Mouse (Mus musculus) heart, embryonic 13.5 days (tissue): ENCODE data around the gene Arhgef25. TPM values are rescaled to one million over a fixed set of nuclear protein-coding genes. Genes with fewer than 3 reads are reported as not detected.

Experiments used
- ATAC-seq: fragments of 200-750 bp; cut with Nextera tagmentation; 2 replicates; pipeline ENCODE4 v1.8.0; 2017; ENCODE audit warnings: moderate TSS enrichment; ENCODE audit not compliant: insufficient number of reproducible peaks, low FRiP score, low TSS enrichment; ENCODE audit errors: extremely low read depth
- H3K27ac ChIP-seq: fragments of 300-500 bp; sonication (generic); replicated peaks from 2 replicates; pipeline ENCODE4 v1.5.1; 2015; ENCODE audit warnings: moderate library complexity, mild to moderate bottlenecking, inconsistent platforms
- H3K27me3 ChIP-seq: fragments of 300-500 bp; sonication (generic); replicated peaks from 2 replicates; pipeline ENCODE4 v1.6.1; 2015; ENCODE audit warnings: mild to moderate bottlenecking, inconsistent platforms
- H3K36me3 ChIP-seq: fragments of 300-500 bp; sonication (generic); 2 replicates; pipeline ENCODE4 v1.6.1; 2015; ENCODE audit warnings: mild to moderate bottlenecking, inconsistent platforms
- H3K4me1 ChIP-seq: fragments of 300-500 bp; sonication (generic); 2 replicates; pipeline ENCODE4 v1.6.1; 2015; ENCODE audit warnings: inconsistent platforms
- H3K4me2 ChIP-seq: fragments of 300-500 bp; sonication (generic); 2 replicates; pipeline ENCODE4 v1.6.1; 2015; ENCODE audit warnings: inconsistent platforms, mild to moderate bottlenecking, moderate library complexity
- H3K4me3 ChIP-seq: fragments of 300-500 bp; sonication (generic); 2 replicates; pipeline ENCODE4 v1.5.1; 2015; ENCODE audit warnings: moderate library complexity, mild to moderate bottlenecking, inconsistent platforms
- H3K9ac ChIP-seq: fragments of 300-500 bp; sonication (generic); 2 replicates; pipeline ENCODE4 v1.6.1; 2015; ENCODE audit warnings: inconsistent platforms, mild to moderate bottlenecking, moderate library complexity
- H3K9me3 ChIP-seq: fragments of 300-500 bp; sonication (generic); 2 replicates; pipeline ENCODE4 v1.6.1; 2016; ENCODE audit warnings: inconsistent platforms
- WGBS: fragments of 180-500 bp; shearing (Covaris S2); methylation state at CpG from one replicate; pipeline ENCODE4 v1.1.7; 2015; ENCODE audit warnings: mixed read lengths; 5-methylcytosine and 5-hydroxymethylcytosine counted together
- polyA plus RNA-seq: library from polyadenylated mRNA; unstranded; fragments of >200 nt; fragmentation: Nextera tagmentation; extraction: Ambion mirVana; gene quantifications from 2 replicates; pipeline ENCODE4 v1.2.1, GENCODE M21; 2015

The Arhgef25 gene
- polyA plus RNA-seq, 1 experiment from 2014 or later = 21.4 TPM

GRCm38 (mm10) chr10:127174170-127174569, 15.7 kb downstream of the Arhgef25 start:
- H3K4me2 ChIP-seq = no peak overlapping the region
- 78% methylated on average over 7 of the region's 7 CpGs for WGBS
- ATAC-seq = no peak
- no peaks in the 10 kb centered on the region for H3K36me3 ChIP-seq
- H3K4me1 ChIP-seq = peaks cover 32% of the 10 kb centered on the region
- peaks cover 98% of the 10 kb centered on the region for H3K27me3 ChIP-seq
- H3K27ac ChIP-seq = no peak overlapping the region
- H3K4me3 ChIP-seq = no peak overlapping the region
- H3K9ac ChIP-seq = no peak overlapping the region
- no peaks in the 10 kb centered on the region for H3K9me3 ChIP-seq

- no peaks in the 10 kb centered on the region for H3K36me3 ChIP-seq
- H3K4me1 ChIP-seq = peaks cover 28% of the 10 kb centered on the region
- no peak overlapping the region for H3K27ac ChIP-seq
- no peak overlapping the region for H3K4me3 ChIP-seq
- 72% methylated on average over 16 of the region's 16 CpGs for WGBS
- no peaks in the 10 kb centered on the region for H3K9me3 ChIP-seq
- no peak overlapping the region for H3K4me2 ChIP-seq
- H3K9ac ChIP-seq = no peak overlapping the region
- no peak for ATAC-seq
- H3K27me3 ChIP-seq = peaks cover 98% of the 10 kb centered on the region
These were observed 16.5 kb downstream of the Arhgef25 start for GRCm38 (mm10) chr10:127173148-127174065.

- Histone ChIP-seq H3K36me3 (no peaks in the 10 kb centered on the region), H3K4me2 (no peak overlapping the region), H3K4me3 (no peak overlapping the region), H3K27me3 (peaks cover 99% of the 10 kb centered on the region), H3K4me1 (peaks cover 26% of the 10 kb centered on the region), H3K9ac (no peak overlapping the region), H3K27ac (no peak overlapping the region), H3K9me3 (no peaks in the 10 kb centered on the region)
- ATAC-seq = no peak
- 77% methylated on average over 15 of the region's 15 CpGs for WGBS
These were observed 18.2 kb downstream of the Arhgef25 start for GRCm38 (mm10) chr10:127171631-127172200.

- 1% methylated on average over 29 of the region's 29 CpGs for WGBS
- H3K9me3 ChIP-seq = no peaks in the 10 kb centered on the region
- peaks cover 99% of the 10 kb centered on the region for H3K27me3 ChIP-seq
- peaks cover 35% of the 10 kb centered on the region for H3K4me1 ChIP-seq
- H3K4me3 ChIP-seq = peak overlapping the region; percentile 48
- H3K36me3 ChIP-seq = no peaks in the 10 kb centered on the region
- ATAC-seq = peak; percentile 28; the same call in 1 of the 2 replicates
- no peak overlapping the region for H3K27ac ChIP-seq
- H3K4me2 ChIP-seq = peak overlapping the region; percentile 66
- peak overlapping the region; percentile 8; the same call in 1 of the 2 replicates for H3K9ac ChIP-seq
These were observed 19.0 kb downstream of the Arhgef25 start for GRCm38 (mm10) chr10:127170837-127171272.

GRCm38 (mm10) chr10:127170002-127170401, 19.9 kb downstream of the Arhgef25 start:
- peaks cover 43% of the 10 kb centered on the region for H3K4me1 ChIP-seq
- H3K27me3 ChIP-seq = peaks cover 99% of the 10 kb centered on the region
- H3K36me3 ChIP-seq = no peaks in the 10 kb centered on the region
- no peak for ATAC-seq
- peak overlapping the region; percentile 48 for H3K4me3 ChIP-seq
- H3K9me3 ChIP-seq = no peaks in the 10 kb centered on the region
- WGBS = 1% methylated on average over 22 of the region's 22 CpGs
- no peak overlapping the region for H3K9ac ChIP-seq
- H3K4me2 ChIP-seq = peak overlapping the region; percentile 66
- no peak overlapping the region for H3K27ac ChIP-seq

GRCm38 (mm10) chr10:127167614-127168192, 22.2 kb downstream of the Arhgef25 start:
- Histone ChIP-seq H3K27me3 (peaks cover 99% of the 10 kb centered on the region), H3K36me3 (no peaks in the 10 kb centered on the region), H3K9me3 (no peaks in the 10 kb centered on the region), H3K4me2 (peak overlapping the region; percentile 27; the same call in 1 of the 2 replicates), H3K9ac (no peak overlapping the region), H3K4me1 (peaks cover 48% of the 10 kb centered on the region), H3K4me3 (no peak overlapping the region), H3K27ac (no peak overlapping the region)
- WGBS = 20% methylated on average over 10 of the region's 10 CpGs
- no peak for ATAC-seq

GRCm38 (mm10) chr10:127166771-127167613, 22.9 kb downstream of the Arhgef25 start:
- Histone ChIP-seq H3K4me2 (peak overlapping the region; percentile 100), H3K27me3 (peaks cover 94% of the 10 kb centered on the region), H3K9me3 (no peaks in the 10 kb centered on the region), H3K4me3 (peak overlapping the region; percentile 66), H3K27ac (no peak overlapping the region), H3K36me3 (no peaks in the 10 kb centered on the region), H3K4me1 (peaks cover 48% of the 10 kb centered on the region), H3K9ac (no peak overlapping the region; the same call in 1 of the 2 replicates)
- ATAC-seq = no peak
- WGBS = 18% methylated on average over 15 of the region's 15 CpGs

- Histone ChIP-seq H3K9ac (peak overlapping the region; percentile 80; the same call in 1 of the 2 replicates), H3K4me3 (peak overlapping the region; percentile 66), H3K4me1 (peaks cover 48% of the 10 kb centered on the region), H3K27me3 (peaks cover 88% of the 10 kb centered on the region), H3K36me3 (no peaks in the 10 kb centered on the region), H3K9me3 (no peaks in the 10 kb centered on the region), H3K4me2 (peak overlapping the region; percentile 100), H3K27ac (no peak overlapping the region)
- no peak for ATAC-seq
- WGBS = 5% methylated on average over 11 of the region's 11 CpGs
These were observed 23.5 kb downstream of the Arhgef25 start for GRCm38 (mm10) chr10:127166404-127166715.

- ATAC-seq = no peak
- Histone ChIP-seq H3K4me1 (peaks cover 45% of the 10 kb centered on the region), H3K9ac (peak overlapping the region; percentile 80), H3K27ac (no peak overlapping the region), H3K4me3 (peak overlapping the region; percentile 66), H3K27me3 (peaks cover 83% of the 10 kb centered on the region), H3K4me2 (peak overlapping the region; percentile 100), H3K9me3 (no peaks in the 10 kb centered on the region), H3K36me3 (no peaks in the 10 kb centered on the region)
- WGBS = 1% methylated on average over 54 of the region's 56 CpGs
These were observed 24.1 kb downstream of the Arhgef25 start for GRCm38 (mm10) chr10:127165654-127166403.

GRCm38 (mm10) chr10:127165354-127165653, 24.6 kb downstream of the Arhgef25 start:
- peaks cover 81% of the 10 kb centered on the region for H3K27me3 ChIP-seq
- H3K4me3 ChIP-seq = peak overlapping the region; percentile 66
- under 1% methylated on average over 40 of the region's 42 CpGs for WGBS
- ATAC-seq = 0 out of 2 replicates have a peak, but pooled peaks have one; percentile 7
- H3K36me3 ChIP-seq = no peaks in the 10 kb centered on the region
- H3K27ac ChIP-seq = no peak overlapping the region
- peak overlapping the region; percentile 100 for H3K4me2 ChIP-seq
- H3K9ac ChIP-seq = peak overlapping the region; percentile 80
- peaks cover 39% of the 10 kb centered on the region for H3K4me1 ChIP-seq
- H3K9me3 ChIP-seq = no peaks in the 10 kb centered on the region
